Mouse (Mus musculus) heart, embryonic 10.5 days (tissue): ENCODE data around the gene Ccpg1. TPM values are rescaled to one million over a fixed set of nuclear protein-coding genes. Genes with fewer than 3 reads are reported as not detected.

Experiments
- DNase-seq: peaks from one replicate; pipeline ENCODE4 v3.0.0-alpha.2; 2017; ENCODE audit warnings: low spot score
- H3K27ac ChIP-seq: fragments of 300-500 bp; sonication (generic); 2 replicates; pipeline ENCODE4 v1.5.1; 2016; ENCODE audit warnings: mild to moderate bottlenecking
- H3K27me3 ChIP-seq: fragments of 300-500 bp; sonication (generic); 2 replicates; pipeline ENCODE4 v1.6.1; 2016; ENCODE audit warnings: mild to moderate bottlenecking; ENCODE audit not compliant: poor library complexity, insufficient read depth, severe bottlenecking
- H3K36me3 ChIP-seq: fragments of 300-500 bp; sonication (generic); 2 replicates; pipeline ENCODE4 v1.6.1; 2016; ENCODE audit warnings: mild to moderate bottlenecking, moderate library complexity
- H3K4me1 ChIP-seq: fragments of 300-500 bp; sonication (generic); 2 replicates; pipeline ENCODE4 v1.6.1; 2016; ENCODE audit warnings: mild to moderate bottlenecking
- H3K4me3 ChIP-seq: fragments of 300-500 bp; sonication (generic); 2 replicates; pipeline ENCODE4 v1.5.1; 2016; ENCODE audit warnings: mild to moderate bottlenecking, moderate library complexity
- H3K9me3 ChIP-seq: fragments of 300-500 bp; sonication (generic); 2 replicates; pipeline ENCODE4 v1.6.1; 2016; ENCODE audit warnings: mild to moderate bottlenecking, moderate library complexity
- WGBS: fragments of 180-500 bp; shearing (Covaris S2); methylation state at CpG from one replicate; pipeline ENCODE4 v1.1.7; 2016; 5-methylcytosine and 5-hydroxymethylcytosine counted together
- polyA plus RNA-seq: library from polyadenylated mRNA; unstranded; fragments of >200 nt; fragmentation: Nextera tagmentation; extraction: Ambion mirVana; gene quantifications from 2 replicates; pipeline ENCODE4 v1.2.1, GENCODE M21; 2016

Gene Ccpg1
- 18.3 and 23.5 TPM in 2 replicates for polyA plus RNA-seq

GRCm38 (mm10) chr9:72985250-72986220 is at the start of gene Ccpg1, which contains the start of gene Ccpg1os:
Ccpg1 (plus strand) TSS chr9:72985429.
Ccpg1os (minus strand) TSS chr9:72985382.
- H3K4me3 ChIP-seq: peak within 1 kb of the TSS; percentile 91
- no peaks in the 10 kb centered on the region for H3K27me3 ChIP-seq
- peak within 1 kb of the TSS; percentile 77 for H3K27ac ChIP-seq
- peak; percentile 99 for DNase-seq
- WGBS: under 1% methylated on average over 88 of the region's 88 CpGs
- peaks cover 11% of the 10 kb centered on the region for H3K4me1 ChIP-seq
- H3K9me3 ChIP-seq: no peaks in the 10 kb centered on the region
- H3K36me3 ChIP-seq: no peaks in the 10 kb centered on the region

GRCm38 (mm10) chr9:72936301-72936700 is 48.9 kb upstream of the Ccpg1 start:
- no peak for DNase-seq
- Histone ChIP-seq H3K27ac (no peak overlapping the region), H3K27me3 (no peaks in the 10 kb centered on the region), H3K9me3 (no peaks in the 10 kb centered on the region), H3K36me3 (no peaks in the 10 kb centered on the region; the same call in 1 of the 2 replicates), H3K4me1 (no peaks in the 10 kb centered on the region), H3K4me3 (no peak overlapping the region)
- WGBS: 68% methylated on average over 2 of the region's 2 CpGs

- no peak overlapping the region for H3K27ac ChIP-seq
- H3K36me3 ChIP-seq: peaks cover 18% of the 10 kb centered on the region
- H3K9me3 ChIP-seq: peaks cover 3% of the 10 kb centered on the region; the same call in 1 of the 2 replicates
- H3K4me3 ChIP-seq: no peak overlapping the region
- no peak for DNase-seq
- H3K27me3 ChIP-seq: no peaks in the 10 kb centered on the region
- H3K4me1 ChIP-seq: no peaks in the 10 kb centered on the region
- WGBS: 55% methylated on average over 3 of the region's 3 CpGs
These were observed 41.8 kb upstream of the Ccpg1 start for GRCm38 (mm10) chr9:72943424-72943823.

- Histone ChIP-seq H3K36me3 (peaks cover 18% of the 10 kb centered on the region), H3K4me1 (no peaks in the 10 kb centered on the region), H3K27me3 (no peaks in the 10 kb centered on the region), H3K9me3 (peaks cover 3% of the 10 kb centered on the region; the same call in 1 of the 2 replicates), H3K4me3 (no peak overlapping the region), H3K27ac (no peak overlapping the region)
- WGBS: 82% methylated on average over 13 of the region's 13 CpGs
- DNase-seq: no peak
These were observed 40.9 kb upstream of the Ccpg1 start for GRCm38 (mm10) chr9:72944286-72944685.

GRCm38 (mm10) chr9:72947010-72947409 is 38.2 kb upstream of the Ccpg1 start:
- H3K9me3 ChIP-seq: peaks cover 3% of the 10 kb centered on the region; the same call in 1 of the 2 replicates
- H3K27ac ChIP-seq: no peak overlapping the region
- 83% methylated on average over 1 of the region's 1 CpGs for WGBS
- DNase-seq: no peak
- no peak overlapping the region for H3K4me3 ChIP-seq
- no peaks in the 10 kb centered on the region for H3K4me1 ChIP-seq
- no peaks in the 10 kb centered on the region for H3K27me3 ChIP-seq
- peaks cover 18% of the 10 kb centered on the region for H3K36me3 ChIP-seq

- Histone ChIP-seq H3K27me3 (no peaks in the 10 kb centered on the region), H3K4me1 (no peaks in the 10 kb centered on the region), H3K4me3 (no peak overlapping the region), H3K27ac (no peak overlapping the region), H3K36me3 (peaks cover 18% of the 10 kb centered on the region), H3K9me3 (peaks cover 3% of the 10 kb centered on the region; the same call in 1 of the 2 replicates)
- no peak for DNase-seq
- WGBS: 75% methylated on average over 7 of the region's 7 CpGs
These were observed 35.7 kb upstream of the Ccpg1 start for GRCm38 (mm10) chr9:72949572-72949971.

- no peaks in the 10 kb centered on the region for H3K27me3 ChIP-seq
- H3K36me3 ChIP-seq: no peaks in the 10 kb centered on the region
- no peak overlapping the region for H3K27ac ChIP-seq
- WGBS: 61% methylated on average over 2 of the region's 2 CpGs
- no peak for DNase-seq
- H3K9me3 ChIP-seq: no peaks in the 10 kb centered on the region
- peaks cover 10% of the 10 kb centered on the region for H3K4me1 ChIP-seq
- no peak overlapping the region for H3K4me3 ChIP-seq
These were observed 30.5 kb upstream of the Ccpg1 start for GRCm38 (mm10) chr9:72954746-72955145.

GRCm38 (mm10) chr9:72955546-72955945 is 29.7 kb upstream of the Ccpg1 start:
- WGBS: 23% methylated on average over 1 of the region's 1 CpGs

GRCm38 (mm10) chr9:72958521-72959450 is 26.4 kb upstream of the Ccpg1 start, which contains the start of the genes Dyx1c1 and Gm44503:
Dyx1c1 (plus strand) TSS chr9:72958785.
Gm44503 (plus strand) TSS chr9:72958852.
- peak within 1 kb of the TSS; percentile 87 for H3K27ac ChIP-seq
- WGBS: 3% methylated on average over 43 of the region's 43 CpGs
- peak within 1 kb of the TSS; percentile 69 for H3K4me3 ChIP-seq
- H3K36me3 ChIP-seq: no peaks in the 10 kb centered on the region
- peaks cover 10% of the 10 kb centered on the region for H3K4me1 ChIP-seq
- H3K27me3 ChIP-seq: no peaks in the 10 kb centered on the region
- no peaks in the 10 kb centered on the region for H3K9me3 ChIP-seq
- DNase-seq: peak; percentile 95

More at GRCm38 (mm10) chr9:72955546-72955945, 29.7 kb upstream of the Ccpg1 start:
- no peak overlapping the region for H3K27ac ChIP-seq
- no peak overlapping the region for H3K4me3 ChIP-seq
- H3K9me3 ChIP-seq: no peaks in the 10 kb centered on the region
- H3K27me3 ChIP-seq: no peaks in the 10 kb centered on the region
- no peaks in the 10 kb centered on the region for H3K36me3 ChIP-seq
- peak; percentile 77 for DNase-seq
- peaks cover 10% of the 10 kb centered on the region for H3K4me1 ChIP-seq

- DNase-seq: no peak
- H3K4me1 ChIP-seq: peaks cover 10% of the 10 kb centered on the region
- H3K36me3 ChIP-seq: no peaks in the 10 kb centered on the region
- H3K27ac ChIP-seq: no peak overlapping the region
- H3K4me3 ChIP-seq: no peak overlapping the region
- WGBS: 59% methylated on average over 8 of the region's 8 CpGs
- H3K27me3 ChIP-seq: no peaks in the 10 kb centered on the region
- H3K9me3 ChIP-seq: no peaks in the 10 kb centered on the region
These were observed 23.9 kb upstream of the Ccpg1 start for GRCm38 (mm10) chr9:72961346-72961745.

GRCm38 (mm10) chr9:72961959-72962358 is 23.3 kb upstream of the Ccpg1 start:
- H3K36me3 ChIP-seq: no peaks in the 10 kb centered on the region
- H3K27ac ChIP-seq: no peak overlapping the region
- H3K4me1 ChIP-seq: peaks cover 10% of the 10 kb centered on the region
- no peaks in the 10 kb centered on the region for H3K27me3 ChIP-seq
- DNase-seq: no peak
- no peaks in the 10 kb centered on the region for H3K9me3 ChIP-seq
- H3K4me3 ChIP-seq: no peak overlapping the region
- WGBS: 75% methylated on average over 15 of the region's 15 CpGs

- DNase-seq: no peak
- Histone ChIP-seq H3K27ac (no peak overlapping the region), H3K4me1 (0 out of 2 replicates have a peak, but pooled peaks cover 2% of the 10 kb centered on the region), H3K4me3 (no peak overlapping the region), H3K9me3 (no peaks in the 10 kb centered on the region), H3K36me3 (no peaks in the 10 kb centered on the region), H3K27me3 (no peaks in the 10 kb centered on the region)
- 32% methylated on average over 11 of the region's 11 CpGs for WGBS
These were observed 16.7 kb upstream of the Ccpg1 start for GRCm38 (mm10) chr9:72968349-72969061.
